Mouse (Mus musculus): ENCODE data around the gene Kansl1. TPM values are rescaled to one million over a fixed set of nuclear protein-coding genes. Genes with fewer than 3 reads are reported as not detected.

The Kansl1 gene
- polyA plus RNA-seq, 1 experiment from 2014 or later, result 4.1 TPM

DNA sequence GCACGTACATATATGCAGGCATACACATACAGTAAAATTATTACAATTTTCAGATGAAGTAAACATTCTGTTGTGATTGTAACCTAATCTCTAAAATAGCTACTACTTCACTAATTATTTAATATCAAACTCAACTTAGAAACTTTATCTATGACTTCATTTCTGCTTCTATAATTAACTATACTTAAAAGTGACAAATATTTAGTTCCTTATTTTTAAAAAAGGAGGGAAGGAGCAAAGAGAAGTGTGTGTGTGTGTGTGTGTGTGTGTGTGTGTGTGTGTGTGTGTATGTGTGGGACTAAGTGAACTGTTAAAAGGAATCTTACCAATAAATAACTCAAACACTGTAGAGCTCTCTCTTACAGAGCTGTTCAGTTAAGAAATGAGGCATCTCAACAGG, 82.1 kb downstream of the Kansl1 start:
- H3K36me3 ChIP-seq (replicated peaks; ENCODE audit: insufficient read depth, low read length), result no peaks in the 10 kb centered on the region; the same call in 1 of the 2 replicates
- ATAC-seq (no peak), DNase-seq (no peak)
- no peak overlapping the region for H3K9ac ChIP-seq (replicated peaks)
- no peak overlapping the region for H3K27ac ChIP-seq (ENCODE audit: low read depth)
- no peaks in the 10 kb centered on the region for H3K27me3 ChIP-seq (ENCODE audit: insufficient read depth, low read length)
- peaks cover 6% of the 10 kb centered on the region; the same call in 1 of the 2 replicates for H3K4me1 ChIP-seq (ENCODE audit: insufficient read depth)
- no peaks in the 10 kb centered on the region for H3K9me3 ChIP-seq (ENCODE audit: low read length)
- WGBS (ENCODE audit: insufficient replicate concordance), result 92% methylated on average over 1 of the region's 1 CpGs
- no peak overlapping the region for H3K4me3 ChIP-seq (ENCODE audit: low read depth, low read length)
- no peak overlapping the region for H3K4me2 ChIP-seq (ENCODE audit: low read depth, low read length)
- TF ChIP-seq CTCF (IDR thresholded peaks at IDR 0.05; ENCODE audit: low read depth) (no peak), EP300 (IDR thresholded peaks at IDR 0.05; ENCODE audit: low read depth) (no peak)

DNA sequence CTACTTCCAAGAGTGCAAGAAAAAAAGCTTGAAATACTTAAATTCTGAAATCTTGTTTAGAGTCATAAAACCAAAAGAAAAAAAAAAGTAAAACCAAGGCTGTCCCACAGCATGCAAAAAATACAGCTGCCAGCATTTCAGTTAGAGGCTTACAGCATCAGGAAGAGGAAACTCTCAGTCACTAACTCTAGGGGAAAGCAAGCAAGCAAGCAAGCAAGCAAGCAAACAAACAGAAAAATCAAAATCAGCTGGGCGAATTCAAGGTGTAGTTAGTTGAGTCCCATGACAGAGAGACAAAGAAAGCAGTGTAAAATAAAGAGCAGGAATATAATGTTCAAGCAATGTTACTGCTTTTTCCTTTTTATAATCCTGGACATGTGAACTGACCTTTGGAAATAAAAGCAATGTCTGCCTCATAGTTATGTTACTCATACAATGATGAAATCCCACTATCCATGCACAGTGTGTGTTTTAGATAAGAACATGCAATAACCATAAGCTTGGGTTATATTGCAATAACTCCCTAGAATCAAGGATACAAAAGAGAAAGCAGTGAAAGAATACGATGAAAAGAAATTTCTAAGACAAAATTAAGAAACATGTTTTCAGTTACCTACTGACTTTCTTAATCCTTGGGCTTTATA, 85.4 kb downstream of the Kansl1 start:
- 65% methylated on average over 2 of the region's 2 CpGs for WGBS (ENCODE audit: insufficient replicate concordance)
- no peak overlapping the region for H3K9ac ChIP-seq (replicated peaks)

DNA sequence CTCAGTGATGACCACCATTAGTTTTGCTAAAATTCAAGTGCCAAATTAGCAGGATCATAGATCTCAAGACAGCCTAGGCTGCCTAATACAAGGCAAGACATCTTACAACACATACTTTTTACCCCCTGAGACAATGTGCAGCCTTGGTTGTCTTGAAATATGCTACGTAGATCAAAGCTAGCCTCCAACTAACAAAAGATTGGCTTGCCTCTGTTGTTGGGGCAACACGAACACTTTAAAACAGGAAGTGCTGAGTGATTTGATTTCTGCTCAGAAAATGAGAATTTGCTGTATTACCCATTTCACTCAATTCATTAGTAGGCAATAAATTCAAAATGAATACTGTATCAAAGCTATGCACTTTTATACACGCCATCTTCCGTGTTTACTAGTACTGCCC, 86.8 kb downstream of the Kansl1 start:
- Histone ChIP-seq H3K9me3 (ENCODE audit: low read length) (no peaks in the 10 kb centered on the region), H3K27ac (ENCODE audit: low read depth) (no peak overlapping the region), H3K27me3 (ENCODE audit: insufficient read depth, low read length) (no peaks in the 10 kb centered on the region), H3K9ac (replicated peaks) (no peak overlapping the region), H3K4me2 (ENCODE audit: low read depth, low read length) (no peak overlapping the region), H3K36me3 (replicated peaks; ENCODE audit: insufficient read depth, low read length) (0 out of 2 replicates have a peak, but pooled peaks cover 8% of the 10 kb centered on the region), H3K4me1 (ENCODE audit: insufficient read depth) (no peaks in the 10 kb centered on the region), H3K4me3 (ENCODE audit: low read depth, low read length) (no peak overlapping the region)
- DNase-seq, result no peak
- no peak for ATAC-seq
- 65% methylated on average over 4 of the region's 4 CpGs for WGBS (ENCODE audit: insufficient replicate concordance)
- no peak for TF ChIP-seq CTCF (IDR thresholded peaks at IDR 0.05; ENCODE audit: low read depth)
- TF ChIP-seq EP300 (IDR thresholded peaks at IDR 0.05; ENCODE audit: low read depth), result no peak

More for the DNA sequence above, 85.4 kb downstream of the Kansl1 start:
- Histone ChIP-seq H3K9me3 (ENCODE audit: low read length) (no peaks in the 10 kb centered on the region), H3K27ac (ENCODE audit: low read depth) (peak overlapping the region; percentile 57; the same call in 1 of the 2 replicates), H3K27me3 (ENCODE audit: insufficient read depth, low read length) (no peaks in the 10 kb centered on the region), H3K4me2 (ENCODE audit: low read depth, low read length) (no peak overlapping the region), H3K4me1 (ENCODE audit: insufficient read depth) (peaks cover 6% of the 10 kb centered on the region; the same call in 1 of the 2 replicates), H3K36me3 (replicated peaks; ENCODE audit: insufficient read depth, low read length) (no peaks in the 10 kb centered on the region), H3K4me3 (ENCODE audit: low read depth, low read length) (no peak overlapping the region)
- no peak for TF ChIP-seq EP300 (IDR thresholded peaks at IDR 0.05; ENCODE audit: low read depth)
- TF ChIP-seq CTCF (IDR thresholded peaks at IDR 0.05; ENCODE audit: low read depth), result no peak
- DNase-seq (no peak), ATAC-seq (peak; percentile 70)

- TF ChIP-seq CTCF (IDR thresholded peaks at IDR 0.05; ENCODE audit: low read depth), result peak; percentile 68
- TF ChIP-seq EP300 (IDR thresholded peaks at IDR 0.05; ENCODE audit: low read depth), result no peak
- H3K36me3 ChIP-seq (replicated peaks; ENCODE audit: insufficient read depth, low read length), result peaks cover 11% of the 10 kb centered on the region
- H3K27ac ChIP-seq (ENCODE audit: low read depth), result no peak overlapping the region
- no peak overlapping the region for H3K4me2 ChIP-seq (ENCODE audit: low read depth, low read length)
- ATAC-seq (no peak), DNase-seq (no peak)
- no peaks in the 10 kb centered on the region for H3K4me1 ChIP-seq (ENCODE audit: insufficient read depth)
- no peak overlapping the region for H3K4me3 ChIP-seq (ENCODE audit: low read depth, low read length)
- no peak overlapping the region for H3K9ac ChIP-seq (replicated peaks)
- no peaks in the 10 kb centered on the region for H3K27me3 ChIP-seq (ENCODE audit: insufficient read depth, low read length)
- no peaks in the 10 kb centered on the region for H3K9me3 ChIP-seq (ENCODE audit: low read length)
- 59% methylated on average over 1 of the region's 1 CpGs for WGBS (ENCODE audit: insufficient replicate concordance)
These were observed 89.0 kb downstream of the Kansl1 start for GRCm38 (mm10) chr11:104379635-104380034.

GRCm38 (mm10) chr11:104376291-104376690, 92.4 kb downstream of the Kansl1 start:
- H3K27me3 ChIP-seq (ENCODE audit: insufficient read depth, low read length), result no peaks in the 10 kb centered on the region
- H3K27ac ChIP-seq (ENCODE audit: low read depth), result no peak overlapping the region
- ATAC-seq (no peak), DNase-seq (no peak)
- H3K9me3 ChIP-seq (ENCODE audit: low read length), result no peaks in the 10 kb centered on the region
- 94% methylated on average over 3 of the region's 3 CpGs for WGBS (ENCODE audit: insufficient replicate concordance)
- TF ChIP-seq CTCF (IDR thresholded peaks at IDR 0.05; ENCODE audit: low read depth) (no peak), EP300 (IDR thresholded peaks at IDR 0.05; ENCODE audit: low read depth) (no peak)
- H3K9ac ChIP-seq (replicated peaks), result no peak overlapping the region
- peaks cover 11% of the 10 kb centered on the region for H3K36me3 ChIP-seq (replicated peaks; ENCODE audit: insufficient read depth, low read length)
- H3K4me3 ChIP-seq (ENCODE audit: low read depth, low read length), result no peak overlapping the region
- H3K4me2 ChIP-seq (ENCODE audit: low read depth, low read length), result no peak overlapping the region
- no peaks in the 10 kb centered on the region for H3K4me1 ChIP-seq (ENCODE audit: insufficient read depth)

- Histone ChIP-seq H3K9me3 (ENCODE audit: low read length) (no peaks in the 10 kb centered on the region), H3K27ac (ENCODE audit: low read depth) (no peak overlapping the region), H3K27me3 (ENCODE audit: insufficient read depth, low read length) (no peaks in the 10 kb centered on the region), H3K4me1 (ENCODE audit: insufficient read depth) (0 out of 2 replicates have a peak, but pooled peaks cover 4% of the 10 kb centered on the region), H3K9ac (replicated peaks) (no peak overlapping the region), H3K4me2 (ENCODE audit: low read depth, low read length) (no peak overlapping the region), H3K4me3 (ENCODE audit: low read depth, low read length) (no peak overlapping the region), H3K36me3 (replicated peaks; ENCODE audit: insufficient read depth, low read length) (peaks cover 3% of the 10 kb centered on the region; the same call in 1 of the 2 replicates)
- 52% methylated on average over 5 of the region's 5 CpGs for WGBS (ENCODE audit: insufficient replicate concordance)
- TF ChIP-seq EP300 (IDR thresholded peaks at IDR 0.05; ENCODE audit: low read depth) (no peak), CTCF (IDR thresholded peaks at IDR 0.05; ENCODE audit: low read depth) (no peak)
- ATAC-seq (no peak), DNase-seq (no peak)
These were observed 101.0 kb downstream of the Kansl1 start for GRCm38 (mm10) chr11:104367486-104368190.

Data from liver, postnatal 0 days (tissue).